Mouse (Mus musculus): ENCODE measurements around the gene Abo. TPM values are rescaled to one million over a fixed set of nuclear protein-coding genes. Genes with fewer than 3 reads are reported as not detected.

Abo gene
- polyA plus RNA-seq (2012; ENCODE audit: low replicate concordance): not detected in 2 replicates

DNA sequence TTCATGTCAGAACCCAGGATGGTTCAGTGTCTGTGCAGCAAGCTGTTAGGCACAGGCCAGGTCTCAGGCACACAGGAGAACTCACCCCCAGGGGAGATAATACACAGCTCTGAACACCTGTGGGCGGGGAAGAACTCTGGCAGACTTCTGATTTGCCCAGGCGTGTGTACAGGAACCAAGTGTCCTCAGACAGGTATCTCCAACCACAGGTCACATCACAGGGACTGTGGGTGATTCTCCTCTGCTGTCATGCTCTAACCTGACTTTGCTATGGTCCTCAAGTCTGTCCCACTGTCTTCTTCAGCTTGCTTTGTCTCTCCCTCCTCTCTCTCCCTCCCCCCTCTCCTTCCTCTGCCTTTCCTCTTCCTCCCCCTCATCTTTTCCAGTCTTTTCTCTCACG, at the start of gene Abo:
Gene Abo, minus strand, starts transcription at position 101 of the 400 bp plus-strand sequence.

DNA sequence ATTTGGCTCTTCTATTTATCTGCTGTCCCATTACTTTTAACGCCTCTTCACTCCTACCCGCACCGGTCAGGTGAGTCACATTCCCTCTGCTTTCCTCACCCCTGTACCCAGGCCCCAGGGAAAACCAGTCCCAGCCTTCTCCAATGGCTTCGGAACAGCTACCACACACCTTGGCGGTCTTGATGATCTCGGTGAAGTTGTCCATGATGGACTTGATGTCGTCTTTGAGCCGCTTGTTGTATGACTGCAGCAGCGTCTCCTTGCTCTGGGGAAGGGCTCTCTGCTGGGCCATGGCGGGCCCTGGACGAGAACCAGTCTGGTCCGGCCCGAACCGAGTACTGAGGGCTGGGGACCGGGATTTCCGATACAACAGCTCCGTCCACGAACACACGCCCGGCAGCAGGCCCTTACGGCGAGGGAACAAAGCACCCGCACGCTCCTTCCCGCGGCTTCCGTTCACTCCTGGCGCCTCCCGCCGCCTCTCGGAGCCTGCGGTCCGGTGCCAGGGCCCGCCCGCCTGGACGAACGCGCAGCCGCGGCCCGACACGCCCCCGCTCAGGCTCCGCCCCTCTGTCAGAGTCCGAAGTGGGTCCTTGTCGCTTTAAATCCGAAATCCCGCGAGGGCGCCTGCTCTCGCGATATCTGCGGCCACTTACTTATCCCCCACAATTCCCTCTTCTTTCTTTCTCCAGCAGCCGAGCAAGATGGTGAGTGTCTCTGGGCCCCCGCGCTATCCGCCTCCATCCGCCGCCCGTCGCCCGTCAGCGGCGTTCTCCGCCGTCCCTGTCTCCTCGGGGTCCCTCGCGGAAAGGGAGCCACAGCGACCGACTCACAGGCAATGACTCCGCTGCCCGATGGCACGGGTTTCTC, 45.6 kb upstream of the Abo start, which contains the start of the genes Med22 and Rpl7a:
Gene Med22, minus strand, starts transcription at position 554 of the 870 bp plus-strand sequence.
Gene Rpl7a, plus strand, starts transcription at position 641 of the 870 bp plus-strand sequence.

GRCm38 (mm10) chr2:26902467-26903220, 37.9 kb upstream of the Abo start, which contains the start of gene Surf6:
Gene Surf6 (minus strand): TSS chr2:26902879.

Other genes starting within 250 kb of the Abo start
- not detected in 2 replicates for gene Fam69b, start 236.5 kb downstream of the Abo start, polyA plus RNA-seq (2012; ENCODE audit: low replicate concordance)
- not detected in 2 replicates for gene Lcn4, start 193.7 kb downstream of the Abo start, polyA plus RNA-seq (2012; ENCODE audit: low replicate concordance)
- gene Surf6, start 37.9 kb upstream of the Abo start, polyA plus RNA-seq (2012; ENCODE audit: low replicate concordance): 12.6 and 15.1 TPM in 2 replicates
- 82.9 and 99.1 TPM in 2 replicates for gene Med22, start 45.7 kb upstream of the Abo start, polyA plus RNA-seq (2012; ENCODE audit: low replicate concordance)
- 1,075 and 2,403 TPM in 2 replicates for gene Rpl7a, start 45.8 kb upstream of the Abo start, polyA plus RNA-seq (2012; ENCODE audit: low replicate concordance)
- 5.3 and 19.5 TPM in 2 replicates for gene Surf2, start 51.4 kb upstream of the Abo start, polyA plus RNA-seq (2012; ENCODE audit: low replicate concordance)
- gene Surf1, start 51.6 kb upstream of the Abo start, polyA plus RNA-seq (2012; ENCODE audit: low replicate concordance): 2.9 and 16.6 TPM in 2 replicates
- 60.9 and 87.7 TPM in 2 replicates for gene Surf4, start 68.9 kb upstream of the Abo start, polyA plus RNA-seq (2012; ENCODE audit: low replicate concordance)
- not detected in 2 replicates for gene Stkld1, start 69.1 kb upstream of the Abo start, polyA plus RNA-seq (2012; ENCODE audit: low replicate concordance)
- gene Rexo4, start 99.4 kb upstream of the Abo start, polyA plus RNA-seq (2012; ENCODE audit: low replicate concordance): 72.7 and 93.2 TPM in 2 replicates
- not detected in 2 replicates for gene Adamts13, start 108.4 kb upstream of the Abo start, polyA plus RNA-seq (2012; ENCODE audit: low replicate concordance)
- 18.5 and 21.5 TPM in 2 replicates for gene Cacfd1, start 144.9 kb upstream of the Abo start, polyA plus RNA-seq (2012; ENCODE audit: low replicate concordance)
- gene Slc2a6, start 163.0 kb upstream of the Abo start, polyA plus RNA-seq (2012; ENCODE audit: low replicate concordance): 2.5 and 4.7 TPM in 2 replicates
- gene Mymk, start 207.2 kb upstream of the Abo start, polyA plus RNA-seq (2012; ENCODE audit: low replicate concordance): 0.13 TPM in 1 of 2 replicates, not detected in the other
- 0.85 TPM in 1 of 2 replicates, not detected in the other for gene Adamtsl2, start 214.4 kb upstream of the Abo start, polyA plus RNA-seq (2012; ENCODE audit: low replicate concordance)